Comparison of ENCODE assay signal across 21 mouse cellular contexts in the genomic region with DNA sequence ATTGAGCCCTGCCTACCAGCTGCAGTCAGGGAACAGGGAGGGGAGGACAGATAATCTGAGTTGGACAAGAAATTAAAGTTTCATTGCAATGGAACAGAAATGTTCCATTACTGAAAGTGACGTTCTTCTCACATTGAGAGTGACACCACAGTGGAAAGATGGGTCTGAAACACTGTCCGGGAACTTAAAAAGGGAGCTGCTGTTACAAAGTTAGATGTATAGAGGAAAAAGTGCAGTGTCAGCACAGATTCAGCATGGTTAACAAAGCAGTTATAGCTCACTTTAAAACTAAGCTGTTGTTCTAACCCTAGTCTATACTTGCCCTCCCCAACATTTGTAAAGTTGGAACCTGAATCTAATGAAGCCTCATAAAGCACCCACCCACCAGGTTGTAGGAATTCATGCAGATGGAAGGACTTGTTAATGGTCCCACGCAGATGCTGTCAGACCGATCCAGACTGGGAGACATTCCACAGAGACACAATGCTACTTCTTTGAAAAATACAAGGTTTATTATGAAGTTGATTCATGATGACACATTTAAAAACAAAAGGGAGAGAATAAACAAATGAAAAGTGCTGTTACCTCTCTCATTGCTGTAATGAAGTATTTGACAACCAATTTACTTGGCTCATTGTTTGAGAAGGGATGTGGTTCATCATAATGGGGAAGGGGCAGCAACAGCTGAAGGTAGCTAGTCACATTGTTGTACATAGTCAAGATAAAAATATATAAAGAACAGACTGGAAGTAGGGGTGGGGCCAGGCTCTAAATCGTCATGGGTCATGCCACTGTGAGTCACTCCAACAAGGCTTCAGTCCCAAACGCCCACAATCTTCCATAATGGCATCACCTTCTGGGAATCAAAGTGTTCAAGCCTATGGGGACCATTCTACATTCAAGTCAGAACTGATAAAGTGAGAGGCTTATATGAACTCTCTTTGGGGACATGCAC. TPM values are rescaled to one million over a fixed set of nuclear protein-coding genes. Genes with fewer than 3 reads are reported as not detected.
DNase-seq lines count a peak whose midpoint lies in the region; ATAC-seq lines count a peak whose summit lies in the region.
"Had no signal": no experiment of that assay in that cellular context is flagged by ENCODE, and none has a peak within 500 bp of the region (broad histone marks: within the 10 kb centered on the region; RNA-seq: fewer than 3 reads in every experiment).

No protein-coding gene starts in this region.

- DNase-seq in layer of hippocampus, adult 11-12 months (ENCODE audit: low spot score) = peak; percentile 59
- no peak for DNase-seq in layer of hippocampus, postnatal 25 days (ENCODE audit: extremely low spot score in 1 of 2, low spot score in 1 of 2)
- DNase-seq in induced T-regulatory cell, adult 2 months (ENCODE audit: low read depth) = peak; percentile 23
- DNase-seq in layer of hippocampus, postnatal 36 days = peak; percentile 34 to 36
- no peak for DNase-seq in gastrocnemius, postnatal 10 days
- DNase-seq in kidney, postnatal 10 days = no peak
- DNase-seq: adrenal gland, adult 8-10 months; B cell, adult 2 months; cerebellum, adult 8-10 months; gastrocnemius, postnatal 36 days; heart, postnatal 36 days; kidney, adult 8-10 months; kidney, postnatal 4 days; lung, postnatal 4 days; right cerebral cortex, adult 18-20 months; right cerebral cortex, postnatal 4 days; thymus, postnatal 25 days had no signal

- peak; percentile 41 for ATAC-seq in CD4-positive, CD25-positive, alpha-beta regulatory T cell, adult 4 months
- ATAC-seq: activated CD4-positive, CD25-positive, alpha-beta regulatory T cell, adult 4 months; forebrain, embryonic 15.5 days; midbrain, embryonic 15.5 days had no signal

RNA-seq across cellular contexts. Expression of gene Eea1, which starts 16.9 kb away (rescaled TPM):
- 10 to 100 TPM; 31.7 to 33.4 TPM for total RNA-seq in layer of hippocampus, postnatal 25 days (2021)
- polyA plus RNA-seq in CD4-positive, CD25-positive, alpha-beta regulatory T cell, adult 4 months (2017; shearing (Covaris generic)) = 10 to 100 TPM; 18.7 to 24.7 TPM
- total RNA-seq in layer of hippocampus, postnatal 36 days (2021) = 10 to 100 TPM; 36.1 to 36.7 TPM
- 10 to 100 TPM; 22.6 to 24.9 TPM for total RNA-seq in gastrocnemius, postnatal 10 days (2021)

Comparison
In these comparisons a context has a peak if more than half of its experiments do, and no peak if none do; other contexts are left out.
1. DNase-seq: peak in layer of hippocampus, adult 11-12 months (single experiment), induced T-regulatory cell, adult 2 months (single experiment) and layer of hippocampus, postnatal 36 days (2 of 2); none in layer of hippocampus, postnatal 25 days (0 of 2), gastrocnemius, postnatal 10 days (single experiment) and kidney, postnatal 10 days (single experiment).